Mouse (Mus musculus): ENCODE data around the gene Rab11fip4. TPM values are rescaled to one million over a fixed set of nuclear protein-coding genes. Genes with fewer than 3 reads are reported as not detected.
A peak's percentile ranks its signal among the peaks of the same experiment; 100 is the strongest.

The Rab11fip4 gene
- total RNA-seq, 1 experiment from 2014 or later: 29.0 TPM

GRCm38 (mm10) chr11:79612046-79612600 lies 21.1 kb downstream of the Rab11fip4 start:
- no peak for ATAC-seq (replicated peaks; ENCODE audit: insufficient number of reproducible peaks, low FRiP score, low TSS enrichment, poor library complexity, severe bottlenecking)

- ATAC-seq (replicated peaks; ENCODE audit: insufficient number of reproducible peaks, low FRiP score, low TSS enrichment, poor library complexity, severe bottlenecking): no peak
Observed at GRCm38 (mm10) chr11:79613084-79613483, 22.1 kb downstream of the Rab11fip4 start.

- ATAC-seq (replicated peaks; ENCODE audit: insufficient number of reproducible peaks, low FRiP score, low TSS enrichment, poor library complexity, severe bottlenecking): no peak
Observed at GRCm38 (mm10) chr11:79613711-79614110, 22.7 kb downstream of the Rab11fip4 start.

- no peak for ATAC-seq (replicated peaks; ENCODE audit: insufficient number of reproducible peaks, low FRiP score, low TSS enrichment, poor library complexity, severe bottlenecking)
Observed at GRCm38 (mm10) chr11:79614880-79615279, 23.9 kb downstream of the Rab11fip4 start.

GRCm38 (mm10) chr11:79615871-79616270 lies 24.9 kb downstream of the Rab11fip4 start:
- ATAC-seq (replicated peaks; ENCODE audit: insufficient number of reproducible peaks, low FRiP score, low TSS enrichment, poor library complexity, severe bottlenecking): no peak

GRCm38 (mm10) chr11:79617991-79618390 lies 27.0 kb downstream of the Rab11fip4 start:
- no peak for ATAC-seq (replicated peaks; ENCODE audit: insufficient number of reproducible peaks, low FRiP score, low TSS enrichment, poor library complexity, severe bottlenecking)

- peak; percentile 98 for ATAC-seq (replicated peaks; ENCODE audit: insufficient number of reproducible peaks, low FRiP score, low TSS enrichment, poor library complexity, severe bottlenecking)
Observed at GRCm38 (mm10) chr11:79623029-79623428, 32.0 kb downstream of the Rab11fip4 start.

GRCm38 (mm10) chr11:79624801-79625302 lies 33.8 kb downstream of the Rab11fip4 start:
- ATAC-seq (replicated peaks; ENCODE audit: insufficient number of reproducible peaks, low FRiP score, low TSS enrichment, poor library complexity, severe bottlenecking): peak; percentile 49; the same call in 1 of the 2 replicates

GRCm38 (mm10) chr11:79628716-79629115 lies 37.7 kb downstream of the Rab11fip4 start:
- peak; percentile 38; the same call in 1 of the 2 replicates for ATAC-seq (replicated peaks; ENCODE audit: insufficient number of reproducible peaks, low FRiP score, low TSS enrichment, poor library complexity, severe bottlenecking)

GRCm38 (mm10) chr11:79629752-79630374 lies 38.9 kb downstream of the Rab11fip4 start:
- ATAC-seq (replicated peaks; ENCODE audit: insufficient number of reproducible peaks, low FRiP score, low TSS enrichment, poor library complexity, severe bottlenecking): no peak

- ATAC-seq (replicated peaks; ENCODE audit: insufficient number of reproducible peaks, low FRiP score, low TSS enrichment, poor library complexity, severe bottlenecking): no peak
Observed at GRCm38 (mm10) chr11:79630521-79630920, 39.5 kb downstream of the Rab11fip4 start.

- no peak for ATAC-seq (replicated peaks; ENCODE audit: insufficient number of reproducible peaks, low FRiP score, low TSS enrichment, poor library complexity, severe bottlenecking)
Observed at GRCm38 (mm10) chr11:79633366-79633765, 42.4 kb downstream of the Rab11fip4 start.

GRCm38 (mm10) chr11:79635661-79636449 lies 44.8 kb downstream of the Rab11fip4 start:
- no peak for ATAC-seq (replicated peaks; ENCODE audit: insufficient number of reproducible peaks, low FRiP score, low TSS enrichment, poor library complexity, severe bottlenecking)

- no peak for ATAC-seq (replicated peaks; ENCODE audit: insufficient number of reproducible peaks, low FRiP score, low TSS enrichment, poor library complexity, severe bottlenecking)
Observed at GRCm38 (mm10) chr11:79636481-79636880, 45.5 kb downstream of the Rab11fip4 start.

GRCm38 (mm10) chr11:79638691-79639090 lies 47.7 kb downstream of the Rab11fip4 start:
- no peak for ATAC-seq (replicated peaks; ENCODE audit: insufficient number of reproducible peaks, low FRiP score, low TSS enrichment, poor library complexity, severe bottlenecking)

GRCm38 (mm10) chr11:79640940-79641733 lies 50.1 kb downstream of the Rab11fip4 start:
- ATAC-seq (replicated peaks; ENCODE audit: insufficient number of reproducible peaks, low FRiP score, low TSS enrichment, poor library complexity, severe bottlenecking): peak; percentile 49; the same call in 1 of the 2 replicates

- no peak for ATAC-seq (replicated peaks; ENCODE audit: insufficient number of reproducible peaks, low FRiP score, low TSS enrichment, poor library complexity, severe bottlenecking)
Observed at GRCm38 (mm10) chr11:79643730-79644129, 52.7 kb downstream of the Rab11fip4 start.

- ATAC-seq (replicated peaks; ENCODE audit: insufficient number of reproducible peaks, low FRiP score, low TSS enrichment, poor library complexity, severe bottlenecking): 0 out of 2 replicates have a peak, but pooled peaks have one; percentile 32
Observed at GRCm38 (mm10) chr11:79644717-79645191, 53.7 kb downstream of the Rab11fip4 start.

GRCm38 (mm10) chr11:79646026-79646425 lies 55.0 kb downstream of the Rab11fip4 start:
- ATAC-seq (replicated peaks; ENCODE audit: insufficient number of reproducible peaks, low FRiP score, low TSS enrichment, poor library complexity, severe bottlenecking): no peak

Measured in monocyte, adult 5-6 weeks (primary cell).